14 mouse cellular contexts compared by ENCODE assay signal in the genomic region with DNA sequence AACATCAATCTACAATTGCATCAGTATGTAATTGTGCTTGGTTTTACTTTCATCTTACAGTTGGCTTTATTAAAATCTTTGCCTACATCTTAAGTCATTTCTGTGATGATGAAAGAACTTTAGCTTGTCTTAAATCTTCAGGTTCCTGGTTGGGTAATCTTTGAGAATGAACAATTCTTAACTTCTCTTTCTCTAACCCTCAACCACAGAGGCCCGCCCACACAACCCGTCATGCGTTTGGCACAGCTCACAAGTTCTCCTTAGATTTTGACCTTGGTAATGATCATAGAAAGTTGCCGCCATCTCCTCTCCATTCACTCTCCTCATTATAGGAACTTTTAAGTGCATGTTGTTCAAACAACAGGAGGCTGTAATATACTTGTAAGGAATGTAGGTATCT. TPM values are rescaled to one million over a fixed set of nuclear protein-coding genes. Genes with fewer than 3 reads are reported as not detected.
DNase-seq lines count a peak whose midpoint lies in the region; ATAC-seq lines count a peak whose summit lies in the region.
"Had no signal": no experiment of that assay in that cellular context is flagged by ENCODE, and none has a peak within 500 bp of the region (broad histone marks: within the 10 kb centered on the region; RNA-seq: fewer than 3 reads in every experiment).

No protein-coding gene starts in this region.

- DNase-seq in adrenal gland, postnatal 25 days = peak; percentile 24
- DNase-seq in splenic B cell, adult 2 months (ENCODE audit: low read depth, low spot score) = peak; percentile 6
- DNase-seq in right cerebral cortex, postnatal 25 days = no peak
- no peak for DNase-seq in heart, adult 9 months (ENCODE audit: low spot score in 2 of 2)
- DNase-seq in hindbrain, embryonic 11.5 days (ENCODE audit: low spot score) = no peak
- DNase-seq: cerebellum, adult 11 months; gastrocnemius, postnatal 36 days; heart, postnatal 14 days; kidney, adult 9 months; right cerebral cortex, postnatal 14 days had no signal

- no peak overlapping the region for H3K9ac ChIP-seq in lung, embryonic 16.5 days (ENCODE audit: low read length)
- no peak overlapping the region for H3K9ac ChIP-seq in hindbrain, embryonic 11.5 days (ENCODE audit: low read depth, low read length)
- H3K9ac ChIP-seq: limb, embryonic 13.5 days; neural tube, embryonic 12.5 days had no signal

- H3K27ac ChIP-seq in lung, embryonic 16.5 days (ENCODE audit: low read length) = no peak overlapping the region
- no peak overlapping the region for H3K27ac ChIP-seq in hindbrain, embryonic 11.5 days (ENCODE audit: low read depth, low read length)
- H3K27ac ChIP-seq: limb, embryonic 13.5 days; neural tube, embryonic 12.5 days had no signal

- no peaks in the 10 kb centered on the region for H3K36me3 ChIP-seq in lung, embryonic 16.5 days (ENCODE audit: control insufficient read depth, insufficient read depth, low read length)
- H3K36me3 ChIP-seq in splenic B cell, adult 2 months (ENCODE audit: control insufficient read depth, insufficient read depth, low read length, poor library complexity, severe bottlenecking) = no peaks in the 10 kb centered on the region
- H3K36me3 ChIP-seq in hindbrain, embryonic 11.5 days (ENCODE audit: control insufficient read depth, insufficient read depth, low read length) = no peaks in the 10 kb centered on the region
- H3K36me3 ChIP-seq: limb, embryonic 13.5 days; neural tube, embryonic 12.5 days had no signal

- no peaks in the 10 kb centered on the region for H3K27me3 ChIP-seq in lung, embryonic 16.5 days (ENCODE audit: control insufficient read depth, insufficient read depth, low read depth, low read length)
- no peaks in the 10 kb centered on the region for H3K27me3 ChIP-seq in splenic B cell, adult 2 months (ENCODE audit: control insufficient read depth, insufficient read depth, low read length, poor library complexity, severe bottlenecking)
- no peaks in the 10 kb centered on the region for H3K27me3 ChIP-seq in hindbrain, embryonic 11.5 days (ENCODE audit: control insufficient read depth, insufficient read depth, low read length)
- H3K27me3 ChIP-seq: limb, embryonic 13.5 days; neural tube, embryonic 12.5 days had no signal

- WGBS in lung, embryonic 16.5 days = 56% methylated on average over 4 of the region's 4 CpGs
- WGBS in hindbrain, embryonic 11.5 days = 89% methylated on average over 4 of the region's 4 CpGs

- H3K9me3 ChIP-seq in lung, embryonic 16.5 days (ENCODE audit: control insufficient read depth, low read length) = no peaks in the 10 kb centered on the region
- H3K9me3 ChIP-seq in hindbrain, embryonic 11.5 days (ENCODE audit: control insufficient read depth, low read length) = no peaks in the 10 kb centered on the region
- H3K9me3 ChIP-seq: limb, embryonic 13.5 days; neural tube, embryonic 12.5 days had no signal

- no peak overlapping the region for H3K4me2 ChIP-seq in lung, embryonic 16.5 days (ENCODE audit: low read depth, low read length)
- no peak overlapping the region for H3K4me2 ChIP-seq in hindbrain, embryonic 11.5 days (replicated peaks; ENCODE audit: low read depth, low read length)
- H3K4me2 ChIP-seq: limb, embryonic 13.5 days; neural tube, embryonic 12.5 days had no signal

- ATAC-seq in CD4-positive, CD25-positive, alpha-beta regulatory T cell, adult 4 months = peak; percentile 61
- 0 out of 2 replicates have a peak, but pooled peaks have one; percentile 20 for ATAC-seq in lung, embryonic 16.5 days (ENCODE audit: low read depth)
- no peak for ATAC-seq in hindbrain, embryonic 11.5 days (ENCODE audit: low FRiP score)

- no peak overlapping the region for H3K4me3 ChIP-seq in lung, embryonic 16.5 days (ENCODE audit: low read length)
- no peak overlapping the region for H3K4me3 ChIP-seq in hindbrain, embryonic 11.5 days (ENCODE audit: low read depth, low read length)
- H3K4me3 ChIP-seq: limb, embryonic 13.5 days; neural tube, embryonic 12.5 days had no signal

- H3K4me1 ChIP-seq in lung, embryonic 16.5 days (replicated peaks; ENCODE audit: control insufficient read depth, insufficient read depth, low read length) = no peaks in the 10 kb centered on the region
- no peaks in the 10 kb centered on the region for H3K4me1 ChIP-seq in hindbrain, embryonic 11.5 days (replicated peaks; ENCODE audit: control insufficient read depth, insufficient read depth, low read length)
- H3K4me1 ChIP-seq: limb, embryonic 13.5 days; neural tube, embryonic 12.5 days had no signal

RNA-seq across cellular contexts. Expression of gene Mboat1, which starts 18.0 kb away (rescaled TPM):
- 1 to 10 TPM; 9.6 to 9.8 TPM for polyA plus RNA-seq in CD4-positive, CD25-positive, alpha-beta regulatory T cell, adult 4 months (2017; shearing (Covaris generic))
- 4.6 and 5.9 TPM in 2 replicates for total RNA-seq in adrenal gland, postnatal 25 days (2021)
- 24.2 and 26.4 TPM in 2 replicates for polyA plus RNA-seq in lung, embryonic 16.5 days (2015; fragmentation: Nextera tagmentation; extraction: Ambion mirVana)
- polyA plus RNA-seq in hindbrain, embryonic 11.5 days (2014; fragmentation: Nextera tagmentation; extraction: Ambion mirVana) = 6.4 and 7.4 TPM in 2 replicates

Comparison
In these comparisons a context has a peak if more than half of its experiments do, and no peak if none do; other contexts are left out.
1. DNase-seq: peak in adrenal gland, postnatal 25 days (single experiment) and splenic B cell, adult 2 months (single experiment); none in right cerebral cortex, postnatal 25 days (single experiment), heart, adult 9 months (0 of 2) and hindbrain, embryonic 11.5 days (single experiment).